Mouse (Mus musculus) layer of hippocampus, postnatal 10 days (tissue): ENCODE results near the gene Tmem222. TPM values are rescaled to one million over a fixed set of nuclear protein-coding genes. Genes with fewer than 3 reads are reported as not detected.

Source experiments
- DNase-seq, 2 experiments: peaks; one replicate each; pipeline ENCODE4 v3.0.0; 2021; ENCODE audit warnings: low spot score in 2 of 2
- long read RNA-seq: library from polyadenylated mRNA; stranded (forward); transcript quantifications from one replicate; pipeline ENCODE4 v2.0.0, GENCODE M21; 2023
- total RNA-seq, 2 experiments: library from RNA; stranded (reverse); gene quantifications; 2 replicates each; pipeline ENCODE4 v1.2.3; 2021

Gene Tmem222
- total RNA-seq = 10 to 100 TPM; 74.9 to 80.1 TPM
- long read RNA-seq, transcript Tmem222-205 (5 exons, 546 nt) = minor isoform, 9 of 160 reads
- long read RNA-seq, transcript Tmem222-201 (6 exons, 1,484 nt) = major isoform, 145 of 160 reads
- long read RNA-seq, partial matches to known transcripts = 0 of 160 reads
- long read RNA-seq, other reads (novel, unspliced or antisense) = 5 of 160 reads

- peak; percentile 98 for DNase-seq
These were observed at the start of gene Tmem222 for GRCm38 (mm10) chr4:133277104-133278026. Gene Tmem222 (minus strand): TSS chr4:133277792.

GRCm38 (mm10) chr4:133319667-133320066 lies 42.1 kb upstream of the Tmem222 start:
- DNase-seq = no peak

GRCm38 (mm10) chr4:133315991-133316390 lies 38.4 kb upstream of the Tmem222 start:
- no peak for DNase-seq

- no peak for DNase-seq
These were observed 37.3 kb upstream of the Tmem222 start for GRCm38 (mm10) chr4:133314896-133315295.

- peak; percentile 94 to 95 for DNase-seq
These were observed 32.4 kb upstream of the Tmem222 start for GRCm38 (mm10) chr4:133309948-133310347.

- DNase-seq = peak; percentile 66 to 68
These were observed 29.7 kb upstream of the Tmem222 start for GRCm38 (mm10) chr4:133307331-133307730.

- no peak for DNase-seq
These were observed 28.2 kb upstream of the Tmem222 start for GRCm38 (mm10) chr4:133305825-133306224.

GRCm38 (mm10) chr4:133304770-133305169 lies 27.2 kb upstream of the Tmem222 start:
- DNase-seq = no peak

- no peak for DNase-seq
These were observed 25.1 kb upstream of the Tmem222 start for GRCm38 (mm10) chr4:133302668-133303067.

GRCm38 (mm10) chr4:133301802-133302201 lies 24.2 kb upstream of the Tmem222 start:
- DNase-seq = peak; percentile 86 to 89

GRCm38 (mm10) chr4:133300421-133300820 lies 22.8 kb upstream of the Tmem222 start:
- no peak for DNase-seq

- DNase-seq = peak; percentile 63 to 72
These were observed 22.1 kb upstream of the Tmem222 start for GRCm38 (mm10) chr4:133299701-133300100.

GRCm38 (mm10) chr4:133298516-133299365 lies 21.1 kb upstream of the Tmem222 start:
- peak; percentile 60 to 65 for DNase-seq

- peak; percentile 94 to 95 for DNase-seq
These were observed 20.2 kb upstream of the Tmem222 start for GRCm38 (mm10) chr4:133297801-133298238.

GRCm38 (mm10) chr4:133297360-133297759 lies 19.8 kb upstream of the Tmem222 start:
- DNase-seq = no peak

- DNase-seq = no peak
These were observed 16.5 kb upstream of the Tmem222 start for GRCm38 (mm10) chr4:133294084-133294483.

GRCm38 (mm10) chr4:133292901-133293843 lies 15.6 kb upstream of the Tmem222 start:
- no peak for DNase-seq

- no peak for DNase-seq
These were observed 14.8 kb upstream of the Tmem222 start for GRCm38 (mm10) chr4:133292405-133292804.

GRCm38 (mm10) chr4:133291255-133291654 lies 13.7 kb upstream of the Tmem222 start:
- no peak for DNase-seq

GRCm38 (mm10) chr4:133286476-133287077 lies 9.0 kb upstream of the Tmem222 start:
- DNase-seq = no peak
